Mouse (Mus musculus) lung, postnatal 10 days (tissue): ENCODE data around the gene Gramd1b.

ENCODE experiments used
- DNase-seq: peaks from one replicate; pipeline ENCODE4 v3.0.0; 2021

The Gramd1b gene

DNA sequence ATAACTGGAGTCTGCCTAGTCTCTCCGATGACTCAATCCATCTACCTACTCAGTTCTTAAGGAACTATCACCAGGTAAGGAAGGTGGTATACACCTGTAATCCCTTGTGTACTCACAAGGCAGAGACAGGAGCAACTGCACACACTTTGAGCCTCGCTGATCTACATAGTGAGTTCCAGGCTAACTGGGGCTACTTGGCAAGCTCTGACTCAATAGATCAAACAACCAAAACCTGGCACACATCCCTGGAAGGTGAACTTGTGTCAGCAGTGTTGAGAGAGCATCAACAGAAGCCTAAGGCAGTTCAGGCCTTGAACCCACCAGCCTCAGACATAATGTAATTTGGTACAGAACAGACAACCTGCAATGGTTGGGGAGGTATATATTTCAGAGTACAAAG is 135.0 kb downstream of the Gramd1b start:
- DNase-seq, result no peak

DNA sequence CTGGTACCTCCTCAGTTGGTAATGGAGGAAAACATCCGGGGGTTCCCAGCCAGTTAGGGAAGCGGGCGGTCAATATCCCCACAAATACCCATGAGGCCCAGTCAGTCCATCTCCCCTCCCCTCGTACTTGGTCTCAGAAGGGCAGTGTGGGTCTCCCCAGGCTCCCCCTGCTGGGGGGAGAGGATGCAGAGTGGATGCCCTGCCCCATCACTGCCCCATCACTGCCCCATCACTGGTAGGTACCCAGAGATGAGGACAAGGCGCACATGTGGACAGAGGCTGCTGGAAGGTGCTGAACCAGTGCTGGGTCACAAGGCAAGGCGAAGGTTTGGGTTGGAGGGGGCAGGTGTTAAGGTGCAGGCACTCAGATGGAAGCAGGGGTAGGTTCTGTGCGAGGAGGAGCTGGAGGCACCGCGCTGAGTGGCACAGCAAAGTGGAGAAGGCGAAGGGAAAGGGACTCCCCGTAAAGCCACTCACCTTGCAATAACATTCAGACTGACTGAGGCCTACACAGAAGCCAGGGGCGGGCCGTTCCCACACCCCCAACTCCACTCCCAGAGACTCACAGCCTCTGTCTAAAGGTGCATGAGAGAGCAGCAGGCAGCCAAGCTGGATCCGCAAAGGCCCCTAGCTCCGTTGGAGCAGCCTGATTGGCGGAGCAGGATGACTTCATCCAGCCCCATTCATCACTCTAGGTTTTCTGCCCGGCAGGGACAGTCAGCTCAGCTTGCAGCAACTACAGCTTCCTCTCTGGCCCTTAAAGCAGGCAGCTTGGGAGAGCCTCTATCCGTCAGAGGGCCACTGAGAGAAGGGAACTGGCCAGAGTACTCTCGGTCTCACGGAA is 139.1 kb downstream of the Gramd1b start:
- peak; percentile 44 for DNase-seq

- DNase-seq, result no peak
These were observed 139.8 kb downstream of the Gramd1b start for GRCm38 (mm10) chr9:40391359-40391758.

DNA sequence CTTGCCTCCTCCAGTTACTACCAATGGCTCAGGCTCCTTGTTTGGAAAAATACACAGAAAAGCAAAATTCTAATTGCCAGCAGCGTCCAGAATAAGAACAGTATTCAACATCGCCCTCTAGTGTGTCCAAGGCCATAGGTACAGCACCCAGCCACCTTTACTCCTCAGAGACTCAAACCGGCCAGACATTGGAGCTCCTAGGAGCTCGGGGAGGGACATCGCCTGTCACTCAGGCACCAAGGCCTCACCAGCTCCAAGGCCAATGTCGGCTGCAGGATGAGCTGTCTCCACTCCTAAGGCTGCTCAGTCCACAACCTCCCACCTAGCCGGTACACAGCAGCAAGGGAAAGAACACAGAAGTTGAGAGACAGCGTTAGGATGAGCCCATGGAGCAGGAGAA is 140.3 kb downstream of the Gramd1b start:
- peak; percentile 17 for DNase-seq

- DNase-seq, result no peak
These were observed 140.8 kb downstream of the Gramd1b start for GRCm38 (mm10) chr9:40390396-40390760.

GRCm38 (mm10) chr9:40389669-40390395 is 141.4 kb downstream of the Gramd1b start:
- no peak for DNase-seq

GRCm38 (mm10) chr9:40389175-40389574 is 142.0 kb downstream of the Gramd1b start:
- DNase-seq, result no peak

GRCm38 (mm10) chr9:40384781-40385180 is 146.4 kb downstream of the Gramd1b start:
- DNase-seq, result no peak

GRCm38 (mm10) chr9:40382508-40382907 is 148.7 kb downstream of the Gramd1b start:
- DNase-seq, result no peak

GRCm38 (mm10) chr9:40381416-40382411 is 149.5 kb downstream of the Gramd1b start:
- DNase-seq, result peak; percentile 30

DNA sequence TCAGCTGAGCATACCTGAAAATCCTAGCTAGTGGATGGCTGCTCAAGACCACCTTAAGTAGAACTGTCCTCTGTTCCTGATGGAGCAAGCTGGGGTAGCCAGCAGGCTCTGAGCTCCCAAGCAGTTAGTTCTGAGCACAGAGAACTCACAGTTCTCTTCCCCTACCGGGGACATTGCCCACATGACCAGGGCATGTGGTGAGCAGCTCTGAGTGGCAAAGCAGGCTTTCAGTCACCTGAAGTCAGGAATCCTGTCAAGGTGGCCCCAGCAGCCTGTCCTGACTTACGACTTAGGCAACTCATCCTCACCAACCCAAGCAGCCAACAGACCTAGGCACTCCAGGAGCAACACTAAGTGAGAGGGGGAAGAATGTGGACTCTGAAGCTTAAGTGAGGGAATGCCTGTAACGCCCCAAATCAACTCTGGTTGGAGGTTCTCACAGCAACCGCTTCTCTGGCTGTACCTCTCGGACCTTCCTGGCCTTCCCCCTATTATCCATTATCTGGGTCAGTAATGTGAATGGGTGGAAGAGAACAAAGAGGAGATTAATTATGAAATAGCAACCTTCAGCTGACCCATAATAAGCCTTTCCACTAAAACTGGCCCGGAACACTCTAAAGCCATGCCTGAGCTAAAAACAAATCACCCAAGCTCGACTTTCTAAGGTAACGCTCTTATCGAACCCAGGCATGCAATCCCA is 154.3 kb downstream of the Gramd1b start:
- DNase-seq, result no peak

DNA sequence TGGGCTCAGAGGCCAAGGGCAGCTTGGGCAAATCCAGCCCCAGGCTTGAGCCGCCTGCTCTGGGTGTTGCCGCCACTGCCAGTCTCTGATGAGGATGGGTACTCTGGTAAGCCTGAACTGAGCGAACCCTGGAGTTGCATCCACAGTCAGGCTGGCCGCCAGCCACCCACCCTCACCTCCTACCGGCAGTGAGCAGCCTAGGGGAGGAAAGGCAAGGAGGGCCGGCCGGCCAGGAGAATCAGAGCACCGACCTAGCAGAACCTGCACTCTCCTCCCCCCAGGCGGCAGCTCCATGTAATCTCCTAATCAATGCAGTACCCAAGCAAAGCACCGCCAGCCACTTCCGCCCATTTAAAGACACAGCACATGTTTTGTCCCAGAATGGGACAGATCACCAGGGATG is 155.0 kb downstream of the Gramd1b start:
- DNase-seq, result peak; percentile 23

DNA sequence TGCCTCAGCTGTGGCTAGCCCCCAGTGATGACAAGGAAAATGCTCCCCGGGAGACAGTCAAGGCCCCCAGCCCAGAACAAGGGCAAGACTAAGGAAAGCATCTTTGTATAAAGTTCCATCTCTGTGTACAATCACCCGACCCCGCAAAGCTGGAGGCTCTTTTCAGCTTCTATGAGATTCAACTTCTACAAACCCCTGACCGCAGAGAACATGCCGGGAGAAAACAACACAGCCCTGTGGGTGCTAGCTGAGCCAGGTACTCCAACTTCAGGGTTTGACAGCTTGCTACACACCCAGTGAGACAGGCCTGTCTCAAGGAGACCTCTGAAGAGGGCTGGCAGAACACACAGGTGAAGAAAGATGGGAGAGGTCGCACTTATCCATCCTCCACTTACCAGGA is 155.7 kb downstream of the Gramd1b start:
- no peak for DNase-seq

DNA sequence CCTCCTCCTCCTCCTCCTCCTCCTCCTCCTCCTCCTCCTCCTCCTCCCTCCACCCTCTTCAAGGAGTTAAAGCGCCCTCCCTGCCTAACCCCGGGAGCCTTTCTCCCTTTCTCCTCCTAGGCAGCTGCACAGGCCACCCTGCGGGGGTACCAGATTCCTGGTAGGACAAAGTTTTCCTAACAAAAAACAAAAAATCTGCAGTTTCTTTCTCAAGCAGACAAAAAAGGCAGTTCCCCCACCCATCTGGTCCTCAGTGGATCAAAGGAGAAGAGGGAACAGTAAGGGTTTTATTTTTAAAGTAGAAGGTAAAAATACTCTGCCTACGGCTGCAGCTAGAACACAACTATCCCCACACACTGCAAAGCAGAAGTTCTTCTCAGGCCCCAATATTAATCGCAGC is 156.2 kb downstream of the Gramd1b start:
- DNase-seq, result no peak

DNA sequence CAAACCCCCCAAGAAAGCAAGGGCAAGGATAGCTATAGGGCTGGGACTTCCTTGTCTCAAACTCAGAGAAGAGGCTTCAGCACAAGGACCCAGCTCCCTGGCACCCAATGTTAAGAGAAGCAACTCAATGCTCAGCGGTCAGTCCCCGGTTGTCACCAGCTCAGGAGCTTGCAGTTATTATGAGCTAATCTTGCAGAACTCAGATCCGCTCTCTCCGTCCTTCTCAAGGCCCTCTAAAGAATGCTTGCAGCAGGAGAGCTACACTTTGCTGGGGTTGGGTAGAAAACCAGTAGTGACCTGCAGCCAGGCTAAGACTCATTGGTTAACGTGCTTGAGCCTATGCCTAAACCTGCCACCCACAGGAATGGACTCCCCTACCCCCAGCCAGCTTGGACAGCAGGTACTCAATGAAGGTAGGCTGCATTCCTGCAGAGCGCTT is 156.6 kb downstream of the Gramd1b start:
- no peak for DNase-seq

- no peak for DNase-seq
These were observed 157.1 kb downstream of the Gramd1b start for GRCm38 (mm10) chr9:40374052-40374451.

DNA sequence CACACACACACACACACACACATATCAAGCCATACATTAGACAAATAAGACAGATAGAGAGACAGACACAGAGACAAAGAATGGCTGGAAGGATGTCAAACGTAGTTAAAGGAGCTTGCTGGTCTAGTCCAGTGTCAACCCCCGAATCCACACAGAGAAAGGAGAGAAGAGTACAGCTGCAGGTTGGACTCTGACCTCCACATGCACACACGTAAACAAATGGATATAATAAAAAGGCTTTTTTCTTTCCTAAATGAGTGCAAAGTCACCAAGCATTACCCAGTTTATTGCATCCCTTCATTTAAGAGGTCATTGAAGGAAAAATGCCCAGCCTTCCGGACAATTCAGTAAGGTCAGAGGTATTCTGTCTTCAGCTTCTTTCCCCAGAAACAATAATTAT is 161.0 kb downstream of the Gramd1b start:
- DNase-seq, result no peak

GRCm38 (mm10) chr9:40366795-40367194 is 164.4 kb downstream of the Gramd1b start:
- no peak for DNase-seq

GRCm38 (mm10) chr9:40364312-40364711 is 166.9 kb downstream of the Gramd1b start:
- DNase-seq, result no peak

DNA sequence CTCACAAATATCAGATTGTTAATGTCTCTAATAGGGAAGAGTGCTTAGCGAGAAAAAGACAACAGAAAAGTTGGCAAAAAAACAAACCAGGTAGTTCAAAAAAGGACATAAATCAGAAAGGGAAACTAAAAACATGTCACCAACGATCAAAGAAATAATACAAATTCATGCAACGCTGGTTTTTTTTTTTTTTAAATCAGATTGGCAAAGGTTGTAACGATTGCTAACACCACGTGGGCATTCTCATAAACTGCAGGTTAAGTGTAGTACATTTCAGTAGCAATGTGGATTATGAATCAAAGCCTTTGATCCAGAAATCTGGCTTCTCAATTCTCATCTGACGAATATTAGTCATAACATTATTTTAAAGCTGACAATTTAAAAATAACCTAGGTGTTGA is 169.2 kb downstream of the Gramd1b start:
- DNase-seq, result no peak

- DNase-seq, result peak; percentile 11
These were observed 172.7 kb downstream of the Gramd1b start for GRCm38 (mm10) chr9:40358408-40358896.
